Mouse (Mus musculus) C2C12 (cell line): ENCODE data around the gene Coq8a. TPM values are rescaled to one million over a fixed set of nuclear protein-coding genes. Genes with fewer than 3 reads are reported as not detected.

Experiments used
- H3K27me3 ChIP-seq: one replicate; pipeline ENCODE4 v1.6.1; 2011; ENCODE audit not compliant: control insufficient read depth, insufficient read depth, insufficient read length
- H3K36me3 ChIP-seq: one replicate; pipeline ENCODE4 v1.6.1; 2011; ENCODE audit not compliant: control insufficient read depth, insufficient read depth
- H3K4me3 ChIP-seq: one replicate; pipeline ENCODE4 v1.5.1; 2011; ENCODE audit warnings: mild to moderate bottlenecking, control low read depth; ENCODE audit not compliant: poor library complexity, insufficient read depth, severe bottlenecking
- H3K79me2 ChIP-seq: one replicate; pipeline ENCODE4 v1.6.1; 2011; ENCODE audit not compliant: control insufficient read depth, insufficient read depth
- H3K79me3 ChIP-seq: one replicate; pipeline ENCODE4 v1.6.1; 2011; ENCODE audit warnings: low read depth, control low read depth
- H3ac ChIP-seq: one replicate; pipeline ENCODE3; 2011; ENCODE audit warnings: low read depth; ENCODE audit not compliant: control insufficient read depth, insufficient read length
- CEBPB ChIP-seq: IDR thresholded peaks from one replicate; pipeline ENCODE4 v1.6.1; 2011; ENCODE audit warnings: low read depth, mild to moderate bottlenecking, control low read depth, moderate library complexity
- CTCF ChIP-seq: IDR thresholded peaks from one replicate; pipeline ENCODE4 v1.5.1; 2011; ENCODE audit not compliant: control insufficient read depth, insufficient read depth, insufficient read length
- FOSL1 ChIP-seq: IDR thresholded peaks from one replicate; pipeline ENCODE4 v1.8.0; 2011; ENCODE audit warnings: mild to moderate bottlenecking, low read length; ENCODE audit not compliant: poor library complexity, insufficient read depth, severe bottlenecking
- MAX ChIP-seq: IDR thresholded peaks from one replicate; pipeline ENCODE4 v1.6.1; 2011; ENCODE audit warnings: mild to moderate bottlenecking, control low read depth
- MYOD1 ChIP-seq: IDR thresholded peaks from one replicate; pipeline ENCODE4 v1.6.1; 2011; ENCODE audit warnings: low read depth; ENCODE audit not compliant: control insufficient read depth, insufficient read length
- MYOG ChIP-seq: IDR thresholded peaks from one replicate; pipeline ENCODE4 v1.6.1; 2011; ENCODE audit not compliant: control insufficient read depth, insufficient read length; ENCODE audit errors: extremely low read depth
- USF1 ChIP-seq: IDR thresholded peaks from one replicate; pipeline ENCODE4 v1.6.1; 2011; ENCODE audit warnings: low read depth, mild to moderate bottlenecking, control low read depth, moderate library complexity
- polyA plus RNA-seq: library from polyadenylated mRNA; unstranded; fragments of >200 nt; fragmentation: generic; extraction: Trizol; gene quantifications from one replicate; pipeline ENCODE4 v1.2.1, GENCODE M21; 2012; ENCODE audit warnings: missing spikeins

Coq8a gene
- polyA plus RNA-seq, 1 experiment, result 0.21 TPM

- no peaks in the 10 kb centered on the region for H3K79me3 ChIP-seq
- peaks cover 12% of the 10 kb centered on the region for H3K27me3 ChIP-seq
- no peaks in the 10 kb centered on the region for H3K79me2 ChIP-seq
- no peak overlapping the region for H3K4me3 ChIP-seq
- no peaks in the 10 kb centered on the region for H3K36me3 ChIP-seq
- no peak for TF ChIP-seq MYOG
- no peak for TF ChIP-seq CEBPB
- TF ChIP-seq MAX, result no peak
- no peak for TF ChIP-seq CTCF
- TF ChIP-seq USF1, result no peak
- no peak for TF ChIP-seq MYOD1
- TF ChIP-seq FOSL1, result no peak
- H3ac ChIP-seq, result no peak overlapping the region
Measured at GRCm38 (mm10) chr1:180210031-180210432, 10.6 kb upstream of the Coq8a start.

GRCm38 (mm10) chr1:180208370-180208769 lies 9.0 kb upstream of the Coq8a start:
- Histone ChIP-seq H3K36me3 (no peaks in the 10 kb centered on the region), H3K27me3 (peaks cover 14% of the 10 kb centered on the region), H3K79me3 (no peaks in the 10 kb centered on the region), H3ac (no peak overlapping the region), H3K4me3 (no peak overlapping the region), H3K79me2 (no peaks in the 10 kb centered on the region)
- TF ChIP-seq MYOD1, result no peak
- no peak for TF ChIP-seq FOSL1
- TF ChIP-seq MAX, result no peak
- TF ChIP-seq USF1, result no peak
- TF ChIP-seq CEBPB, result no peak
- TF ChIP-seq MYOG, result no peak
- TF ChIP-seq CTCF, result no peak

- Histone ChIP-seq H3K36me3 (no peaks in the 10 kb centered on the region), H3ac (no peak overlapping the region), H3K79me3 (no peaks in the 10 kb centered on the region), H3K27me3 (peaks cover 4% of the 10 kb centered on the region), H3K79me2 (no peaks in the 10 kb centered on the region), H3K4me3 (no peak overlapping the region)
- TF ChIP-seq MAX (no peak), MYOG (no peak), CEBPB (no peak), MYOD1 (no peak), FOSL1 (no peak), USF1 (no peak), CTCF (no peak)
Measured at GRCm38 (mm10) chr1:180200722-180201121, 1.3 kb upstream of the Coq8a start.

DNA sequence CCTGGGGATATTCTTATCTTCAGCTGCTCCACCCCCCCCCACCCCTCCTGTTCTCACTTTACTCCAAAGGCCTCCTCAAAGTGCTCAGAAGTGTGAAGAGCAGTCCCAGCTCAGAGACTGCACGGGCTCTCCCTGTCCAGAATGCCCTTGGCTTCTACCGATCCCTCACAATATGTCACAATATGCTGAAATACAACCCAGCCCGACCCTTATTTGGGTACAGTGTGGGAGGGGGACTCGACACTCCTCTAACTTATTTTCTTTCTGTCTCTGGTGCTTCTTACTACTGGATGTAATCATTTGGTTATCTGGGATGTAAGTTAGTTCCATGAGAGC lies 281 bp upstream of the Coq8a start:
- no peak overlapping the region for H3ac ChIP-seq
- no peaks in the 10 kb centered on the region for H3K36me3 ChIP-seq
- H3K79me3 ChIP-seq, result no peaks in the 10 kb centered on the region
- TF ChIP-seq FOSL1 (no peak), CTCF (no peak), CEBPB (no peak), USF1 (no peak), MYOG (no peak)
- H3K79me2 ChIP-seq, result no peaks in the 10 kb centered on the region
- no peak overlapping the region for H3K4me3 ChIP-seq
- H3K27me3 ChIP-seq, result peaks cover 4% of the 10 kb centered on the region

- no peaks in the 10 kb centered on the region for H3K79me2 ChIP-seq
- no peaks in the 10 kb centered on the region for H3K79me3 ChIP-seq
- TF ChIP-seq FOSL1, result no peak
- no peak for TF ChIP-seq MAX
Measured at GRCm38 (mm10) chr1:180197956-180198355, 1.4 kb downstream of the Coq8a start.

DNA sequence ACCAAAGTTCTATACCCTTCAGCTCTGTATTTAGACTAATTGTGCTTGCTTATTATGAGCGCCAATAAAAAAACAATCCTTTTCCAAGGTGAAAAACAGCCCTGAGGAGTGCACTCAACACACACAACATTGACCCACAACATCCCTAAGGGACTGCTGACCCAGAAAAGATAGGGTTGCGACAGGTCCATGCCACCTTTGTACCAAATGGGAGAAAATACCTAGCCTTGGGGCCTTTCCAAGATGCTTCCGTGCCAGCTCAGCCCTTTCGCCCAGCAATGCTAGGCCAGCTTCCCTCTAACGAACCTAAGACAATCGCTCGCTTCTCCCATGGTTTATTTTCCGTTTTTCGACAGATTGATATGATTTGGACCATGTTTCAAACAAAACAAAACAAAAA lies 2.9 kb downstream of the Coq8a start:
- Histone ChIP-seq H3K4me3 (no peak overlapping the region), H3K79me2 (no peaks in the 10 kb centered on the region), H3K79me3 (no peaks in the 10 kb centered on the region), H3ac (no peak overlapping the region), H3K27me3 (peaks cover 22% of the 10 kb centered on the region), H3K36me3 (no peaks in the 10 kb centered on the region)
- TF ChIP-seq CEBPB (no peak), USF1 (no peak), MYOG (no peak), MYOD1 (no peak), FOSL1 (no peak), MAX (no peak), CTCF (no peak)

More at GRCm38 (mm10) chr1:180197956-180198355, 1.4 kb downstream of the Coq8a start:
- H3K36me3 ChIP-seq, result no peaks in the 10 kb centered on the region
- no peak overlapping the region for H3K4me3 ChIP-seq
- peaks cover 7% of the 10 kb centered on the region for H3K27me3 ChIP-seq
- no peak overlapping the region for H3ac ChIP-seq
